Mouse (Mus musculus): ENCODE results near the gene Gpr182. TPM values are rescaled to one million over a fixed set of nuclear protein-coding genes. Genes with fewer than 3 reads are reported as not detected.

The Gpr182 gene
- polyA plus RNA-seq, 1 experiment from 2014 or later, result 0.90 TPM

DNA sequence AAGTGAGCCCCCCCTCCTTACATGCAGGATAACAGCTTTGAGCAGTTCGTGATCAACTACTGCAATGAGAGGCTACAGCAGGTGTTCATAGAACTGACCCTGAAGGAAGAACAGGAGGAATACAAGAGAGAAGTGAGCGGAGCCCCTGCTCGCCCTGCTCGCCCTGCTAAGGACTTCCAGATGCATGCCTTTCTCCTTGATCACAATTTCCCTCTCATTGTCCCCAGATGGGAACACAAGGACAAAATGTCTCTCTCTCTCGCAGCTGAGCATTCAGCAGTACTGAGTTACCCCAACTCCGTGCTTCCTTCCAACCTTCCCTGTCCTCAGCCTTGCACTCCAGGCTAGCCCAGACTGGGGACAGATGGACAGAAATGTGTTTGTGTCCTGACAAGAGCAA lies 38.8 kb downstream of the Gpr182 start:
- no peak for ATAC-seq (ENCODE audit: low FRiP score)
- 78% methylated on average over 6 of the region's 6 CpGs for WGBS
- H3K36me3 ChIP-seq, result no peaks in the 10 kb centered on the region
- no peaks in the 10 kb centered on the region for H3K4me1 ChIP-seq
- no peaks in the 10 kb centered on the region for H3K9me3 ChIP-seq (replicated peaks)
- no peak overlapping the region for H3K27ac ChIP-seq (replicated peaks)
- H3K4me3 ChIP-seq (replicated peaks), result no peak overlapping the region
- no peak overlapping the region for H3K4me2 ChIP-seq
- H3K9ac ChIP-seq (replicated peaks), result no peak overlapping the region
- no peaks in the 10 kb centered on the region for H3K27me3 ChIP-seq (replicated peaks)

- Histone ChIP-seq H3K4me1 (no peaks in the 10 kb centered on the region), H3K27ac (replicated peaks) (no peak overlapping the region), H3K4me2 (no peak overlapping the region), H3K9ac (replicated peaks) (no peak overlapping the region), H3K4me3 (replicated peaks) (no peak overlapping the region), H3K9me3 (replicated peaks) (no peaks in the 10 kb centered on the region), H3K36me3 (no peaks in the 10 kb centered on the region), H3K27me3 (replicated peaks) (no peaks in the 10 kb centered on the region)
- ATAC-seq (ENCODE audit: low FRiP score), result no peak
- 86% methylated on average over 13 of the region's 13 CpGs for WGBS
Measured at GRCm38 (mm10) chr10:127710331-127710730, 41.2 kb downstream of the Gpr182 start.

GRCm38 (mm10) chr10:127708850-127709370 lies 42.6 kb downstream of the Gpr182 start:
- 83% methylated on average over 3 of the region's 3 CpGs for WGBS
- Histone ChIP-seq H3K36me3 (no peaks in the 10 kb centered on the region), H3K4me2 (no peak overlapping the region), H3K9ac (replicated peaks) (no peak overlapping the region), H3K4me1 (no peaks in the 10 kb centered on the region), H3K4me3 (replicated peaks) (no peak overlapping the region), H3K27ac (replicated peaks) (no peak overlapping the region), H3K27me3 (replicated peaks) (no peaks in the 10 kb centered on the region), H3K9me3 (replicated peaks) (no peaks in the 10 kb centered on the region)
- ATAC-seq (ENCODE audit: low FRiP score), result no peak

DNA sequence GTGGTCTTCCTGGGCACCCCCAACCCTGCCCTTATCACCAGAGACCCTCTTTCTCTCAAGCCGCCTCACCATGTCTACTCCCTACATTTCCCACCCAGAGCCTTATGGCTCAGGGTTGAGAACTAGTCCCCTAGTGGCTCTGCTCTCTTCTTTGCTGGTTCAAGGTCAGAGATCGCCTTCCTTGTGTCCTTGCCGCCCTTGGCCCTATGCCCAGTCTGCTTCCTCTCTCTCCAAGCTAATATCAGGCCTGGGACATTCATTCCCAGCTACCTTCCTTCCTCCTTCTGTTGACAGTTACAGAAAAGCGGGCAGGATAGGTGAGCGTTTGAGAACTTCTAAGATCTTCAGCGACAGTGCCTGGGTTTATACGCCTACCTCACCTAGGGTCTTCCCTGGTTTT lies 43.8 kb downstream of the Gpr182 start:
- no peak overlapping the region for H3K4me3 ChIP-seq (replicated peaks)
- no peak overlapping the region for H3K9ac ChIP-seq (replicated peaks)
- 91% methylated on average over 7 of the region's 7 CpGs for WGBS
- H3K27ac ChIP-seq (replicated peaks), result no peak overlapping the region
- no peak for ATAC-seq (ENCODE audit: low FRiP score)
- H3K36me3 ChIP-seq, result no peaks in the 10 kb centered on the region
- H3K9me3 ChIP-seq (replicated peaks), result no peaks in the 10 kb centered on the region
- no peaks in the 10 kb centered on the region for H3K27me3 ChIP-seq (replicated peaks)
- H3K4me1 ChIP-seq, result no peaks in the 10 kb centered on the region
- no peak overlapping the region for H3K4me2 ChIP-seq

DNA sequence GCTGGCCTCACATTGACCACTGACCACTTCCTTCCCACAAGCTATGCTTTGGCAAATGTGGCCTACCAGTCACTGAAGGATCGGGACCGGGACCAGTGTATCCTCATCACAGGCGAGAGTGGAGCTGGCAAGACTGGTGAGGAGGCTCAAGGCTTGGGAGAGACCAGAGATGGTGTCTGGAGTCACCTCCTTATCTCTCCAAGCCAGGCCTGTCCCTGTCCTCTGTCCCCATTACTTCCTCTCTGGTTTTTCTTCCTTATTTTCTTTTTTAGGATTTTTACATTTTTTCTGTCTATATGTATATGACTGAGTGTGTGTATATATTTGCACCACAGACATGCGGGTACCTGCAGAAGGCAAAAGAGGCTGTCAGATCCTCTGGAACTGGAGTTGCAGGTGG lies 45.7 kb downstream of the Gpr182 start:
- H3K9me3 ChIP-seq (replicated peaks), result no peaks in the 10 kb centered on the region
- 94% methylated on average over 4 of the region's 4 CpGs for WGBS
- ATAC-seq (ENCODE audit: low FRiP score), result no peak
- no peak overlapping the region for H3K4me2 ChIP-seq
- H3K9ac ChIP-seq (replicated peaks), result no peak overlapping the region
- no peaks in the 10 kb centered on the region for H3K36me3 ChIP-seq
- no peaks in the 10 kb centered on the region for H3K27me3 ChIP-seq (replicated peaks)
- H3K4me3 ChIP-seq (replicated peaks), result no peak overlapping the region
- H3K4me1 ChIP-seq, result no peaks in the 10 kb centered on the region
- H3K27ac ChIP-seq (replicated peaks), result no peak overlapping the region

GRCm38 (mm10) chr10:127704766-127705220 lies 46.7 kb downstream of the Gpr182 start, which contains the start of gene Myo1a:
Myo1a (plus strand) TSS chr10:127705170.
- WGBS, result 81% methylated on average over 1 of the region's 2 CpGs
- Histone ChIP-seq H3K4me3 (replicated peaks) (no peak within 1 kb of the TSS), H3K4me1 (no peaks in the 10 kb centered on the region), H3K27me3 (replicated peaks) (no peaks in the 10 kb centered on the region), H3K36me3 (no peaks in the 10 kb centered on the region), H3K4me2 (no peak within 1 kb of the TSS), H3K9me3 (replicated peaks) (no peaks in the 10 kb centered on the region), H3K9ac (replicated peaks) (no peak within 1 kb of the TSS), H3K27ac (replicated peaks) (no peak within 1 kb of the TSS)
- no peak for ATAC-seq (ENCODE audit: low FRiP score)

DNA sequence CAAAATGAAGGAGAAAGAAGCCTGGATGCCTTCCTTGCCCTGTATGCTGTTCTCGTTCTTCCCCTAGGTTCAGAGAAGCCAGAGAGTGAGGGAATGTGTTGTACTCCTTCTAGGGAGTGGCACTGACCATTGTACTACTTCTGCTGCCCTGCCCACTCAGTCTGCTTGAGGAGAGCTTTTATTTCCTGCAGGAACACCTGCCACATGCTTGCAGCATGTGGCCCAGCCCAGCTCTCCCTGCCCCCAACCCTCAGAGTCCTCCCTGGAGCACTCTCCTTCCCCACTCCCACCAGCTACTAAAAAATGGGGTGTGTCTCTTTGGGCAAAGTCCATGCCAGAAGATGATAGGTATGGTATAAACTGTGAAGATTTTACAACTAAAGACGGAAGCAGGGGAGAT lies 47.2 kb downstream of the Gpr182 start:
- H3K9ac ChIP-seq (replicated peaks), result no peak overlapping the region
- H3K27ac ChIP-seq (replicated peaks), result no peak overlapping the region
- no peak for ATAC-seq (ENCODE audit: low FRiP score)
- 64% methylated on average over 2 of the region's 2 CpGs for WGBS
- H3K9me3 ChIP-seq (replicated peaks), result no peaks in the 10 kb centered on the region
- H3K4me3 ChIP-seq (replicated peaks), result no peak overlapping the region
- H3K4me1 ChIP-seq, result no peaks in the 10 kb centered on the region
- no peaks in the 10 kb centered on the region for H3K36me3 ChIP-seq
- no peak overlapping the region for H3K4me2 ChIP-seq
- H3K27me3 ChIP-seq (replicated peaks), result no peaks in the 10 kb centered on the region

- H3K9me3 ChIP-seq (replicated peaks), result no peaks in the 10 kb centered on the region
Measured at GRCm38 (mm10) chr10:127703299-127703698, 48.2 kb downstream of the Gpr182 start.

GRCm38 (mm10) chr10:127698966-127699365 lies 52.6 kb downstream of the Gpr182 start:
- no peaks in the 10 kb centered on the region for H3K27me3 ChIP-seq (replicated peaks)
- peaks cover 11% of the 10 kb centered on the region; the same call in 1 of the 2 replicates for H3K36me3 ChIP-seq
- H3K27ac ChIP-seq (replicated peaks), result no peak overlapping the region
- H3K4me1 ChIP-seq, result no peaks in the 10 kb centered on the region
- H3K4me2 ChIP-seq, result no peak overlapping the region
- no peak for ATAC-seq (ENCODE audit: low FRiP score)
- no peaks in the 10 kb centered on the region for H3K9me3 ChIP-seq (replicated peaks)
- H3K4me3 ChIP-seq (replicated peaks), result no peak overlapping the region
- 89% methylated on average over 7 of the region's 7 CpGs for WGBS
- no peak overlapping the region for H3K9ac ChIP-seq (replicated peaks)

More at GRCm38 (mm10) chr10:127703299-127703698, 48.2 kb downstream of the Gpr182 start:
- Histone ChIP-seq H3K27ac (replicated peaks) (no peak overlapping the region), H3K9ac (replicated peaks) (no peak overlapping the region), H3K36me3 (peaks cover 3% of the 10 kb centered on the region; the same call in 1 of the 2 replicates), H3K4me3 (replicated peaks) (no peak overlapping the region), H3K27me3 (replicated peaks) (no peaks in the 10 kb centered on the region), H3K4me1 (no peaks in the 10 kb centered on the region), H3K4me2 (no peak overlapping the region)
- ATAC-seq (ENCODE audit: low FRiP score), result no peak
- 62% methylated on average over 4 of the region's 4 CpGs for WGBS

Other genes with a start within 250 kb of the Gpr182 start
- gene Ndufa4l2, start 236.8 kb downstream of the Gpr182 start, polyA plus RNA-seq (2015; fragmentation: Nextera tagmentation; extraction: Ambion mirVana), result 17.8 and 22.5 TPM in 2 replicates
- gene Shmt2, start 229.3 kb downstream of the Gpr182 start, polyA plus RNA-seq (2015; fragmentation: Nextera tagmentation; extraction: Ambion mirVana), result 50.4 and 69.9 TPM in 2 replicates
- 80.4 and 102 TPM in 2 replicates for gene Nxph4, start 217.2 kb downstream of the Gpr182 start, polyA plus RNA-seq (2015; fragmentation: Nextera tagmentation; extraction: Ambion mirVana)
- 102 and 108 TPM in 2 replicates for gene Lrp1, start 130.6 kb downstream of the Gpr182 start, polyA plus RNA-seq (2015; fragmentation: Nextera tagmentation; extraction: Ambion mirVana)
- 5.0 and 11.5 TPM in 2 replicates for gene Stat6, start 108.7 kb downstream of the Gpr182 start, polyA plus RNA-seq (2015; fragmentation: Nextera tagmentation; extraction: Ambion mirVana)
- 3.4 and 4.7 TPM in 2 replicates for gene Nemp1, start 84.8 kb downstream of the Gpr182 start, polyA plus RNA-seq (2015; fragmentation: Nextera tagmentation; extraction: Ambion mirVana)
- gene Nab2, start 83.2 kb downstream of the Gpr182 start, polyA plus RNA-seq (2015; fragmentation: Nextera tagmentation; extraction: Ambion mirVana), result 2.5 and 4.8 TPM in 2 replicates
- gene Myo1a, start 46.6 kb downstream of the Gpr182 start, polyA plus RNA-seq (2015; fragmentation: Nextera tagmentation; extraction: Ambion mirVana), result 1.2 and 2.1 TPM in 2 replicates
- gene Tac2, start 27.3 kb downstream of the Gpr182 start, polyA plus RNA-seq (2015; fragmentation: Nextera tagmentation; extraction: Ambion mirVana), result 0.56 and 0.75 TPM in 2 replicates
- 2.4 and 2.8 TPM in 2 replicates for gene Zbtb39, start 12.2 kb downstream of the Gpr182 start, polyA plus RNA-seq (2015; fragmentation: Nextera tagmentation; extraction: Ambion mirVana)
- not detected in 2 replicates for gene Rdh1, start 8.0 kb upstream of the Gpr182 start, polyA plus RNA-seq (2015; fragmentation: Nextera tagmentation; extraction: Ambion mirVana)
- gene Rdh16f1, start 8.1 kb upstream of the Gpr182 start, polyA plus RNA-seq (2015; fragmentation: Nextera tagmentation; extraction: Ambion mirVana), result not detected in 2 replicates
- gene Rdh9, start 24.7 kb upstream of the Gpr182 start, polyA plus RNA-seq (2015; fragmentation: Nextera tagmentation; extraction: Ambion mirVana), result 0.09 and 0.27 TPM in 2 replicates
- gene Rdh16, start 49.4 kb upstream of the Gpr182 start, polyA plus RNA-seq (2015; fragmentation: Nextera tagmentation; extraction: Ambion mirVana), result 0.05 and 0.09 TPM in 2 replicates
- not detected in 2 replicates for gene Rdh19, start 98.2 kb upstream of the Gpr182 start, polyA plus RNA-seq (2015; fragmentation: Nextera tagmentation; extraction: Ambion mirVana)
- gene Rdh16f2, start 114.7 kb upstream of the Gpr182 start, polyA plus RNA-seq (2015; fragmentation: Nextera tagmentation; extraction: Ambion mirVana), result not detected in 2 replicates
- gene Rdh7, start 137.1 kb upstream of the Gpr182 start, polyA plus RNA-seq (2015; fragmentation: Nextera tagmentation; extraction: Ambion mirVana), result not detected in 2 replicates
- gene Sdr9c7, start 146.8 kb upstream of the Gpr182 start, polyA plus RNA-seq (2015; fragmentation: Nextera tagmentation; extraction: Ambion mirVana), result 0.06 TPM in 1 of 2 replicates, not detected in the other

Measured in neural tube, embryonic 15.5 days (tissue).